Mouse (Mus musculus): Measurements from ENCODE around the gene Armt1.

DNA sequence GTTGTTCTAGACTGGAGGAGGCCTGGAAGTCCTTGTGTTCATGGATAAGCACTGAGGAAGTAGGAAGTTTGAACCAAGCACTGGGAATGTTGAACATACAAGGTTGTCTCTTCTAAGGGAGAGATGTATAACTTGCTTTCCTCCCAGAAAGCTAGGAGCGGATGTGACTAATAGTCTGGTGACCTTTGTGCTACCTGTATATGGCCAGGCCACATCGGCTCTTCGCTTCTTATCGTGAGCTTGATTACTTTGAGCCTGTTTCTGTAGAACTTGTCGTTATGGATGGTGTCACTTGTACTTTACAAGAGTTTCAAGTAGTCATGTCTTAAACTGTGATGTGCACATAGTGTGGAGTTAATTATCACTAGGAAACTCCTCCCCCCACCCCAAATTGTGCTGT lies 44.3 kb downstream of the Armt1 start:
- TF ChIP-seq CTCF (IDR thresholded peaks at IDR 0.05) = no peak
- TF ChIP-seq EP300 (IDR thresholded peaks at IDR 0.05) = no peak
